Mouse (Mus musculus) olfactory bulb, adult 2 months (tissue): Measurements from ENCODE around the gene Bmp4. TPM values are rescaled to one million over a fixed set of nuclear protein-coding genes. Genes with fewer than 3 reads are reported as not detected.

Experiments used
- H3K27ac ChIP-seq: fragments of 200-500 bp; 2 replicates; pipeline ENCODE4 v1.5.1; 2012; ENCODE audit warnings: low read depth, low read length; ENCODE audit not compliant: insufficient read depth
- H3K4me1 ChIP-seq: fragments of 200-500 bp; 2 replicates; pipeline ENCODE4 v1.6.1; 2012; ENCODE audit warnings: low read length; ENCODE audit not compliant: control insufficient read depth, insufficient read depth
- H3K4me3 ChIP-seq: fragments of 200-500 bp; 2 replicates; pipeline ENCODE4 v1.5.1; 2012; ENCODE audit warnings: mild to moderate bottlenecking, low read depth, low read length, moderate library complexity; ENCODE audit not compliant: insufficient read depth
- CTCF ChIP-seq: fragments of 200-500 bp; IDR thresholded peaks from 2 replicates; pipeline ENCODE4 v1.5.1; 2012; ENCODE audit warnings: low read depth, mild to moderate bottlenecking, low read length, moderate library complexity; ENCODE audit not compliant: insufficient read depth
- POLR2A ChIP-seq: fragments of 200-500 bp; IDR thresholded peaks from 2 replicates; pipeline ENCODE4 v1.6.1; 2012; ENCODE audit warnings: mild to moderate bottlenecking, low read depth, low read length, moderate library complexity; ENCODE audit not compliant: insufficient read depth
- WGBS: fragments of 180-500 bp; shearing (Covaris S2); methylation state at CpG from one replicate; pipeline ENCODE4 v1.1.7; 2018; 5-methylcytosine and 5-hydroxymethylcytosine counted together
- polyA plus RNA-seq: library from polyadenylated mRNA; stranded (reverse); fragments of >200 nt; gene quantifications from 2 replicates; pipeline ENCODE4 v1.2.4, GENCODE M21; 2012; ENCODE audit warnings: low replicate concordance; ENCODE audit not compliant: missing spikeins, insufficient read depth, insufficient read length

Gene Bmp4
- not detected in 2 replicates for polyA plus RNA-seq

DNA sequence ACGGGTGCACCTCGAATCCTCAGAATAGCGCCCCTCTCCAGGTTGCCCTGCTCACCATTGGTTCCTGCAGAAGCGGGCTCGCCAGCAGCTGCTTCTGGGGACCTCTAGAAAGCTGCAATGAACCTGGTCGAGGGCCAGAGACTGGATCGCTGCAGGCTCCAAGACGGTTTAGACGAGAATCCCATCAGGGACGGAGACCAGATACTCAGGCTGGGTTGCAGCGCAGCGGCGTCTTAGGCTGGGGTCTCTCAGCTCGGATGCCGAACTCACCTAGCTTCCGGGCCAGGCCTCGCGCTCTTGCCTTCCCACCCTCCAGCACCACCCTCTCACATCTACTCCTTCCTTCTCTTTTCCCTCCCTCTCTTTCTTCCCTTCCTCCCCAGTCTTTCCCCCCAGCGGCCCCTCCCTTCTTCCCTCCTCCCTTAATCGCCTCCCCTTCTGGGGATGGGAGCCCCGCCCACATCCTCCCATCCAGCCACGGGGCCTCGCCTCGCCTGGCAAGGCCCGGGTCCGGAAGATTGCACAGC lies at the start of gene Bmp4:
TSS of gene Bmp4 (minus strand) at position 421 of the 527 bp plus-strand sequence.
- WGBS = 16% methylated on average over 26 of the region's 26 CpGs
- H3K4me3 ChIP-seq = no peak within 1 kb of the TSS
- H3K27ac ChIP-seq = no peak within 1 kb of the TSS
- H3K4me1 ChIP-seq = peaks cover 28% of the 10 kb centered on the region
- no peak for TF ChIP-seq POLR2A
- no peak for TF ChIP-seq CTCF

DNA sequence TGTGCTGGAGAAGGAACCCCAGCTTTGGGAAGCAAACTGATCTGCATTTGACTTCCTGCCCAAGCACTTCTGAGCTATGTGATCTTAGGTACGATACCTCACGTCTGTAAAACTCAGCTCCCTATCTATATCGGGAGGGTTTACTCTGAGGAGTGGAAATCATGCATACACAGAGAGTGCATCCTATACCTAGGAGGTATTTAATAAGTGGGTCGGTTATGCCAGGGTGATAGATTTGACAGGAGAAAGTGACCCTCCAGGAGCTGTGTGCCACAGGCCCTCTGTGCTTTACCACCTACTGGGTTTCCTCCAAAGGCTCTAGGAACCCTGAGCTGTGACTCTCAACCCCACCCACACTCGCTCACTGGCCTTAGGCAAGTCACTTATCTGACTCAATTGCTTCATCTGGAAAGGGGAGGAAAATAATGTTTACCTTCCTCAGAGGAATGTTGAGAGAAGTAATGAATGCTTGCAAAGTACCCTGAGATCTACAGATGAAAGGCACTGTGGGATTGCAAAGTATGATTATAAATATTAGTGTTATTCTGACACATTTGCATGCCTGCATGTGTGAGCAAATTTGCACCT lies 49.1 kb upstream of the Bmp4 start:
- 0 out of 2 replicates have a peak, but pooled peaks cover 3% of the 10 kb centered on the region for H3K4me1 ChIP-seq

DNA sequence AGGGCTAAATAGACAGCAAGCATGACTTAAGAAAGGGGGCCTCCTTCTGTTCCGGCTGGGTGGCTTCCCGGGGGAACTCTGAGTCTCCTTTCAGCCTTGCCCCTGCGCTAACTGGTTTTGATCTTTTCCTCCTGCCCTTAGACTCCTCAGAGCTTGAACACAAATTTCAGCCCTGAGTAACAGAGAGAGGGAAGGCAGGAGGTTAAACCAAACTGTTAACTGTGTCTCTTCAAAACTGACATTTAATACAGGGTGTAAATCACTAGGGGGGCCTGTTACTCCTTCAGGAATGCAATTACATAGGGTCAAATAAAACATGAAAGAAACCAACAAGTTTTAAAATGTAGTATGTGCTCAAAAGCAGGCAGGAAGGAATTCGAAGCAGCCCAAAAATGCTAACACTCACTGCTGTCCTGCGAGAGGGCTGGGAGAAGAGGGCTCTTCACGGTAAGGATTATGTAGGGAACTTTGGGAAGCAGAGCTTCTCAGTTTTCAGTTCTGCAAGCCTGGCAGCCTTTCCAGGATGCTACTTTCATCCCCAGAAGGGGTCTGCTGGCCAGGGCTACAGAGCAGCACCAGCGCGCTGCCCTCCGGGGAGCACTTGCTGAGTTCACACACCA lies 46.1 kb upstream of the Bmp4 start:
- Histone ChIP-seq H3K27ac (no peak overlapping the region), H3K4me1 (0 out of 2 replicates have a peak, but pooled peaks cover 3% of the 10 kb centered on the region), H3K4me3 (no peak overlapping the region)
- WGBS = 61% methylated on average over 9 of the region's 9 CpGs
- TF ChIP-seq CTCF = no peak
- no peak for TF ChIP-seq POLR2A

More for the DNA sequence above, 49.1 kb upstream of the Bmp4 start:
- Histone ChIP-seq H3K27ac (no peak overlapping the region), H3K4me3 (no peak overlapping the region)
- WGBS = 93% methylated on average over 5 of the region's 5 CpGs
- no peak for TF ChIP-seq CTCF

DNA sequence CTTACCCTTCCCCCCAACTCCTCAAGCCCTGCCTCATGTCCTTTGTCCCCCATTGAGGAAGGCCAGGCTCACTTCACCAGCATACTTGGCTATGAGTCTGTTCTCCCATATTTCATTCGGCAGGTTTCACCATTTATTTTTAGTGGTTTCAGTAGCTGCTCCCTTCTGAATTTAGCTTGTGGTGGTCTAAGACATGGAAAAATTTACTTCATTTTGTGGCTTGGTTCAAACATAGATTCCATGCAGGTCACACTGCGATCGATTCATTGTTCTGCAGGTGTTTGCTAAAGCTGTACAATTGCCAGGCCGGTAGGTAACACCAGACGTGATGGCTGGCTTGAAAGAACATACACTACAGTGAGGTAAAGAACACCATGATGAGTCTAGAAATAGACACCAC lies 39.8 kb upstream of the Bmp4 start:
- Histone ChIP-seq H3K4me3 (no peak overlapping the region), H3K4me1 (no peaks in the 10 kb centered on the region), H3K27ac (no peak overlapping the region)
- WGBS = 98% methylated on average over 5 of the region's 5 CpGs
- TF ChIP-seq CTCF = no peak
- no peak for TF ChIP-seq POLR2A

DNA sequence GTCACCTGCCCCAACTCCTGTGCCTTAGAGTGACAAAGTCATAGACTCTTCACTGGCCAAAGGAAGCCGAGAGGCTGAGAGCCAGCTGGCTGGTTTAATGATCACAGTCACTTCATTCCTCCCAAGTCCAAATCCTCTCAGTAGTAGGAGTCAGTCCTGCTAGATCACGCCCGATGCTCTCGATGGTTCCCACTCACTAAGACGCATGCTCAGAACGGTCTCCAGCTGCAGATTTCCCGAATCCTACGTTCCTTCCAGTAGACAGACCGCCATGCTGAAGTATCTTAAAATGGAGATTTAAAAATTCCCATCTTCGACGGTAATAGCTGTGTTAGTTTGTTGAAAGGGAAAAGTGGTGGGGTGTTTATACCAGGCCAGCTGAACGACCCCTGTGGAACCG lies 36.8 kb upstream of the Bmp4 start:
- TF ChIP-seq POLR2A = no peak
- no peak for TF ChIP-seq CTCF
- Histone ChIP-seq H3K27ac (no peak overlapping the region), H3K4me3 (no peak overlapping the region), H3K4me1 (no peaks in the 10 kb centered on the region)
- WGBS = 94% methylated on average over 13 of the region's 13 CpGs

DNA sequence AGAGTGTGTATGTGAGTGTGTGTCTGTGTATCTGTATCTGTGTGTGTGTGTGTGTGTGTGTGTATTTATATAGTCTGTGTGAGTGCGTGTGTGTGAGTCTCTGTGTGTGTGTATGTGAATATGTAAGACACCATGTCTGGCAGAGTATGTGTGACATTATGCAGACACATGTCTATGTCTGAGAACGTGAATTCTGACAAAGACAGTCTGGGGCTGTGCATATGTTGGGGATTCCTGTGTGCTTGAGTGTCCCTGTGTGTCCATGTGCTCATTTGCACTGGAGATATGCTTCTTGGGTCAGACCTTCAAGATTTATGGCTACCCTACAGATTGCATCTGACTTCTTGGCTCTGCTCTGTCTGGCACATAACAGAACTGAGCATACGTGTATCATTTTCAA lies 31.4 kb upstream of the Bmp4 start:
- Histone ChIP-seq H3K4me3 (no peak overlapping the region), H3K4me1 (peaks cover 3% of the 10 kb centered on the region; the same call in 1 of the 2 replicates), H3K27ac (no peak overlapping the region)
- no peak for TF ChIP-seq POLR2A
- TF ChIP-seq CTCF = no peak
- WGBS = 97% methylated on average over 3 of the region's 3 CpGs

DNA sequence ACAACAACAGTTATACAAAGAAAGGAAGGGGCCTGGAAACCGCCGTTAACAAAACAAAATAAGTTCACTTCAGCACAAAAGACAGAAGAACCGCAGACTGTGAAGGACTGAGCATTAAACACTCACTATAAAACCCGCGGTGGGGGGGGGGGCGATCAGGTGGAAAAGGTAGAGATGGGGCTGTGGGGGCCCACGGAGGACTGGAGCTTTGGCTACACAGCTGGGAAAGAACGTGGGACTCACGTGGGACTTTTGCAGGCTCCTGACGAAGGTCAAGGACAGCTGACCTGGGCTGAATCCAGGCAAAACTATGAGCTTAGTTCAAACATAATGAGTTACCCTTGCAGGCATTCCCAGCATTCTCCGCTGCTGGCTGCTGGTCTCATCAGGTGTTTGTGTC lies 28.8 kb upstream of the Bmp4 start:
- TF ChIP-seq CTCF = no peak
- TF ChIP-seq POLR2A = no peak
- Histone ChIP-seq H3K4me1 (peaks cover 3% of the 10 kb centered on the region; the same call in 1 of the 2 replicates), H3K4me3 (no peak overlapping the region), H3K27ac (no peak overlapping the region)
- 36% methylated on average over 11 of the region's 11 CpGs for WGBS

DNA sequence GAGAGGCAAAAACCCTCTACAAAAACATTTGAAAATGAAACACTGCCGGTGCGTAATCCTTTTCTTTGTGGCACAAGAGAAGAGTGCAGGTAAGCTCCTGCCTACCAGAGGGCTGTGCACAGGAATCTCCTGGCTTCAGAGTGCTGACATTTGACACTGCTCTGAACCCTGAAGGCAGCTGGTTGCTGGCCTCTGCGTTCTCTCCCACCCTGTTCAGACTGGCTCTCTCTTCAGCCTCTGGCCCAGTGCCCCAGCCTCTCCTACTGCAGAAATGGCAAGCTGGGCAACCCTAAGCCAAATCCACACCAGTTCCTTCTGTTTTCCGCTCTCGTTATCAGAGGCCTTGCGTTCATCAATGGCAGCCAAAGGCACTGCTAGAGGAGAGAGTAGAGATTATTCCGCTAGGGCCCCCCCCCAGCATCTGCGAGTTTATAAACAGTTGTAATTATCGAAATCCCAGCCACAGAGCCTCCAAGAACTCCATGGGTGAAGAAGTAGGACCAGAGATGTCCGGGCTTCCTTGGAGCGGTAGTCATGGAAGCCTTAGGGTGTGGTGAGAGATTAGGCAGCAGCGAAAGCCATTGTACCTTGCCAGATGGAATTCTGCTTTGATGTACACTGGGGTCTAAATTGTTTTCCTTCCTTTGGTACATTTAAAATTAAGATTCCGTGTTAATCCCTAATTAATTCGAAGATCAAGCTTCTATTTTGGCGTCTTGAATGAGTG lies 28.1 kb upstream of the Bmp4 start:
- no peak for TF ChIP-seq POLR2A
- TF ChIP-seq CTCF = no peak
- H3K27ac ChIP-seq = no peak overlapping the region
- 68% methylated on average over 15 of the region's 15 CpGs for WGBS

DNA sequence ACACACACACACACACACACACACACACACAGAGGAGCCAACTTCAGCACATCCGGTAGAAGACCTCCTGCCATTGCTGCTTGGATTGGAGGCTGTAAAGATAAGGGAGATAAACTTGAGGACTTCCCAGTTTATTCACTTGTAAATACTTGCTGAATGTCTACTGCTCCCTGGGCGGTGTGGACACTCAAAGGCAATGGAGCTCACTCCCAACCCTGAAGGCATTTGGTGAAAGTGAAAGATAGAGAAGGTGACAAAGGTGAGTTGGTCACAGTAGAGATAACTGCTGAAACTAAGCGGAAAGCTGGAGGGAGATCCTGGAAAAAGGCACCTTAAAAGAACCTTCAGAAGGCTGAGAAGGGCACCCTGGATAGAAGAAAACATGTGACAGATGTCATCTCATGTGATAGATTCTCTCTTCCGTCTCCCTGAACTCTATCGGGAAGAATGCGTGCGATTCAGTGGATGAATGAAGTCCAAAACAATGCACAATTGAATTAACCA lies 22.1 kb upstream of the Bmp4 start:
- H3K27ac ChIP-seq = no peak overlapping the region
- TF ChIP-seq POLR2A (no peak), CTCF (no peak)
- H3K4me1 ChIP-seq = no peaks in the 10 kb centered on the region
- WGBS = 85% methylated on average over 7 of the region's 7 CpGs
- H3K4me3 ChIP-seq = no peak overlapping the region

More for the DNA sequence above, 28.1 kb upstream of the Bmp4 start:
- H3K4me1 ChIP-seq = peaks cover 3% of the 10 kb centered on the region; the same call in 1 of the 2 replicates
- H3K4me3 ChIP-seq = no peak overlapping the region
